Comparison of ENCODE assay signal across 15 mouse cellular contexts in the genomic region with DNA sequence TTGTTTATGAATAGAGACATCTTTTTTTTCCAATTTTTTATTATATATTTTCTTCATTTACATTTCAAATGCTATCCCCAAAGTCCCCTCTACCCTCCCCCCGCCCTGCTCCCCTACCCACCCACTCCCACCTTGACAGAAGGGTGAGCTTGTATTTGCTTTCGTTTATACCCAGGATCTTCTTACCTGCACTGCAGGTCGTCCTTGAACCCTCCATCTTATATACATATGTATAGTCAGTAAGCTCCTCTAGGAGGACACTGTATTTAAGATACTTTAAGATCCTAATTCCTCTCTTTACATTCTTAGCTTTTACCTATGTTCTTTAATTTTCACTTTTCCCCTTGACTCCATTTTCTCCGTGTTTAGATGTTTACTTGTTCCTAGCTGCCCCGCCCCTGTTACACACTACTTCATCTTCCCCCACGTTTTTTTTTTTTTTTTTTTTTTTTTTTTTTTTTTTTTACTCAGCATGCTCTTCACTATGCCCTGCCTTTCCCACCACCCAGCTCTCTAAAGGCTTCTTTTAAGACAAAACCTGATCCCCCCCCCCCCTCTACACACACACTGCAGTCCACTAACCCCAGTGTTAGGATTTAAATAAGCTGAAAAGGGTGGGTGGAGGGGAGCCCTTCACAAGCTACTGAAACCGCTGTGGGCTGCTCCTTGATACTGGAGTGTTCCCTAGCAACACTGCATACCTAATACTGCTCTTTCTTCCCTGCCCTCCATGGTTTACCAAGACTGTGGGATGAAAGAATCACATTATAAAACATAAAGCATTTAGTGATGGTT.
A peak's percentile ranks its signal among the peaks of the same experiment; 100 is the strongest.
DNase-seq lines count a peak whose midpoint lies in the region; ATAC-seq and TF ChIP-seq lines count a peak whose summit lies in the region.
"Had no signal": no experiment of that assay in that cellular context is flagged by ENCODE, and none has a peak within 500 bp of the region (broad histone marks: within the 10 kb centered on the region; RNA-seq: fewer than 3 reads in every experiment).

No protein-coding gene starts in this region.

- peaks cover 11% of the 10 kb centered on the region; the same call in 1 of the 2 replicates for H3K36me3 ChIP-seq in forebrain, embryonic 15.5 days
- H3K36me3 ChIP-seq in midbrain, embryonic 13.5 days = peaks cover 18% of the 10 kb centered on the region
- H3K36me3 ChIP-seq in liver, embryonic 12.5 days = peaks cover 18% of the 10 kb centered on the region

- no peaks in the 10 kb centered on the region for H3K9me3 ChIP-seq in forebrain, embryonic 15.5 days
- no peaks in the 10 kb centered on the region for H3K9me3 ChIP-seq in midbrain, embryonic 13.5 days
- H3K9me3 ChIP-seq in liver, embryonic 12.5 days (replicated peaks) = no peaks in the 10 kb centered on the region
- H3K9me3 ChIP-seq: heart, embryonic 15.5 days; limb, embryonic 10.5 days had no signal

- 3% methylated on average over 7 of the region's 7 CpGs for whole genome bisulfite sequencing in forebrain, embryonic 15.5 days
- 5% methylated on average over 7 of the region's 7 CpGs for WGBS in midbrain, embryonic 13.5 days
- 61% methylated on average over 7 of the region's 7 CpGs for WGBS in liver, embryonic 12.5 days (ENCODE audit: insufficient replicate concordance)

- H3K27ac ChIP-seq in forebrain, embryonic 15.5 days (replicated peaks) = peak overlapping the region; percentile 78
- H3K27ac ChIP-seq in midbrain, embryonic 13.5 days = peak overlapping the region; percentile 89
- H3K27ac ChIP-seq in gastrocnemius, adult 2 months = no peak overlapping the region
- H3K27ac ChIP-seq in liver, embryonic 12.5 days = no peak overlapping the region
- H3K27ac ChIP-seq: heart, embryonic 15.5 days; limb, embryonic 10.5 days; stomach, postnatal 0 days had no signal

- peak; percentile 97 for ATAC-seq in forebrain, embryonic 15.5 days (replicated peaks)
- ATAC-seq in midbrain, embryonic 13.5 days = peak; percentile 99
- ATAC-seq in liver, embryonic 12.5 days = no peak
- ATAC-seq: lung, postnatal 0 days had no signal

- peaks cover 10% of the 10 kb centered on the region for H3K4me1 ChIP-seq in forebrain, embryonic 15.5 days
- H3K4me1 ChIP-seq in midbrain, embryonic 13.5 days (replicated peaks) = peaks cover 14% of the 10 kb centered on the region
- H3K4me1 ChIP-seq in liver, embryonic 12.5 days = no peaks in the 10 kb centered on the region
- H3K4me1 ChIP-seq: heart, embryonic 15.5 days; limb, embryonic 10.5 days had no signal

- intact Hi-C loops in gastrocnemius, adult 2 months (cut with DNase I) = no loop called here

- TF ChIP-seq POLR2A in brain, embryonic 14.5 days (IDR thresholded peaks at IDR 0.05; ENCODE audit: borderline replicate concordance, extremely low read depth, insufficient read depth, insufficient read length, poor library complexity, severe bottlenecking) = no peak

- DNase-seq in ES-CJ7 (ENCODE audit: low read depth, low spot score) = peak; percentile 67
- DNase-seq in brain, embryonic 14.5 days (ENCODE audit: low read depth) = peak; percentile 96
- DNase-seq in gastrocnemius, adult 2 months = no peak
- no peak for DNase-seq in urinary bladder, adult 2 months (ENCODE audit: low spot score)
- DNase-seq: adrenal gland, postnatal 10 days; cerebellum, postnatal 36 days; kidney, postnatal 10 days had no signal

- peak overlapping the region; percentile 24; the same call in 1 of the 2 replicates for H3K9ac ChIP-seq in forebrain, embryonic 15.5 days (replicated peaks)
- H3K9ac ChIP-seq in midbrain, embryonic 13.5 days (replicated peaks) = 0 out of 2 replicates have a peak overlapping the region, but pooled peaks have one; percentile 36
- no peak overlapping the region for H3K9ac ChIP-seq in liver, embryonic 12.5 days
- H3K9ac ChIP-seq: heart, embryonic 15.5 days had no signal

- no peak for TF ChIP-seq CTCF in brain, embryonic 14.5 days (IDR thresholded peaks at IDR 0.05; ENCODE audit: borderline replicate concordance, extremely low read depth, insufficient read depth, insufficient read length)
- no peak for TF ChIP-seq CTCF in gastrocnemius, adult 2 months (IDR thresholded peaks at IDR 0.05)

- peak overlapping the region; percentile 24 for H3K4me2 ChIP-seq in forebrain, embryonic 15.5 days (replicated peaks)
- peak overlapping the region; percentile 34 for H3K4me2 ChIP-seq in midbrain, embryonic 13.5 days (replicated peaks)
- H3K4me2 ChIP-seq in liver, embryonic 12.5 days = no peak overlapping the region
- H3K4me2 ChIP-seq: heart, embryonic 15.5 days had no signal

- no peaks in the 10 kb centered on the region for H3K27me3 ChIP-seq in forebrain, embryonic 15.5 days
- H3K27me3 ChIP-seq in midbrain, embryonic 13.5 days = no peaks in the 10 kb centered on the region
- H3K27me3 ChIP-seq in liver, embryonic 12.5 days (replicated peaks) = no peaks in the 10 kb centered on the region
- H3K27me3 ChIP-seq: heart, embryonic 15.5 days had no signal

- H3K4me3 ChIP-seq in forebrain, embryonic 15.5 days = peak overlapping the region; percentile 8; the same call in 1 of the 2 replicates
- peak overlapping the region; percentile 6; the same call in 1 of the 2 replicates for H3K4me3 ChIP-seq in midbrain, embryonic 13.5 days (replicated peaks)
- no peak overlapping the region for H3K4me3 ChIP-seq in gastrocnemius, adult 2 months
- no peak overlapping the region for H3K4me3 ChIP-seq in liver, embryonic 12.5 days
- H3K4me3 ChIP-seq: heart, embryonic 15.5 days; limb, embryonic 10.5 days; myocyte had no signal

Comparison
In these comparisons a context has a peak if more than half of its experiments do, and no peak if none do; other contexts are left out.
1. DNase-seq: peak in ES-CJ7 (single experiment) and brain, embryonic 14.5 days (single experiment); none in gastrocnemius, adult 2 months (single experiment) and urinary bladder, adult 2 months (single experiment).
2. H3K27ac ChIP-seq: peak in forebrain, embryonic 15.5 days (single experiment) and midbrain, embryonic 13.5 days (single experiment); none in gastrocnemius, adult 2 months (single experiment) and liver, embryonic 12.5 days (single experiment).
3. H3K4me3 ChIP-seq: peak in forebrain, embryonic 15.5 days (single experiment) and midbrain, embryonic 13.5 days (single experiment); none in gastrocnemius, adult 2 months (single experiment) and liver, embryonic 12.5 days (single experiment).